Mouse (Mus musculus): ENCODE measurements around the gene Jph3. TPM values are rescaled to one million over a fixed set of nuclear protein-coding genes. Genes with fewer than 3 reads are reported as not detected.

Gene Jph3
- polyA plus RNA-seq, 1 experiment from 2014 or later = 66.9 TPM

- H3K9me3 ChIP-seq = no peaks in the 10 kb centered on the region
- H3K4me1 ChIP-seq = peaks cover 10% of the 10 kb centered on the region
- no peak overlapping the region for H3K27ac ChIP-seq
- 94% methylated on average over 2 of the region's 2 CpGs for WGBS
- H3K4me2 ChIP-seq (replicated peaks) = no peak overlapping the region
- no peaks in the 10 kb centered on the region for H3K27me3 ChIP-seq (replicated peaks)
- ATAC-seq (ENCODE audit: low FRiP score, low read depth) = no peak
- H3K4me3 ChIP-seq = no peak overlapping the region
- H3K36me3 ChIP-seq = no peaks in the 10 kb centered on the region
- no peak overlapping the region for H3K9ac ChIP-seq
Measured at GRCm38 (mm10) chr8:121699936-121700335, 29.5 kb upstream of the Jph3 start.

GRCm38 (mm10) chr8:121705174-121705573 is 24.2 kb upstream of the Jph3 start:
- no peak overlapping the region for H3K4me3 ChIP-seq
- H3K4me2 ChIP-seq (replicated peaks) = no peak overlapping the region
- H3K27ac ChIP-seq = no peak overlapping the region
- no peak for ATAC-seq (ENCODE audit: low FRiP score, low read depth)
- 69% methylated on average over 3 of the region's 3 CpGs for WGBS
- H3K4me1 ChIP-seq = no peaks in the 10 kb centered on the region; the same call in 1 of the 2 replicates
- H3K36me3 ChIP-seq = no peaks in the 10 kb centered on the region
- H3K27me3 ChIP-seq (replicated peaks) = no peaks in the 10 kb centered on the region; the same call in 1 of the 2 replicates
- no peaks in the 10 kb centered on the region for H3K9me3 ChIP-seq
- H3K9ac ChIP-seq = no peak overlapping the region

DNA sequence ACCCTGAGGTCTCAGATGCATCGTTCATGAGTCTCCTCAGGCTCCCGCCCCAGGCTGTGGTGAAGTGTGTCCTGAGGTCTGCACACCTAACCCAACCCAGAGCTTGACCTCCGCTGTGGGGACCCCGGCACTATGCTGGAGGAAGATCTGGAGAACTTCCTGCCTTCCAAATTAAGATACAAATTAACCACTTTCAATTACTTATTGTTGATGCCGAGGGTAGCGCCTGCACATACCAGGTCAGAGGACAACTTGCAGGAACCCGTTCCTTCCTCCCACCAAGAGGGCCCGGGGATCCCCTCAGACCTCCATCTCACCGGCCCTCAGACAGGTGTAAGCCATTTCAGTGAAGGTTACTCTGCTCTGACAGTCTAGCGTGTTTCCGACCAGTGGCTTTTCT is 22.5 kb upstream of the Jph3 start:
- Histone ChIP-seq H3K4me3 (no peak overlapping the region), H3K9me3 (no peaks in the 10 kb centered on the region), H3K27me3 (replicated peaks) (no peaks in the 10 kb centered on the region; the same call in 1 of the 2 replicates), H3K9ac (no peak overlapping the region), H3K4me2 (replicated peaks) (no peak overlapping the region), H3K36me3 (no peaks in the 10 kb centered on the region), H3K4me1 (no peaks in the 10 kb centered on the region; the same call in 1 of the 2 replicates), H3K27ac (no peak overlapping the region)
- ATAC-seq (ENCODE audit: low FRiP score, low read depth) = no peak
- 89% methylated on average over 11 of the region's 11 CpGs for WGBS

GRCm38 (mm10) chr8:121708406-121708805 is 21.0 kb upstream of the Jph3 start:
- no peaks in the 10 kb centered on the region for H3K36me3 ChIP-seq
- no peak for ATAC-seq (ENCODE audit: low FRiP score, low read depth)
- H3K9ac ChIP-seq = no peak overlapping the region
- H3K9me3 ChIP-seq = no peaks in the 10 kb centered on the region
- H3K4me1 ChIP-seq = no peaks in the 10 kb centered on the region; the same call in 1 of the 2 replicates
- no peaks in the 10 kb centered on the region; the same call in 1 of the 2 replicates for H3K27me3 ChIP-seq (replicated peaks)
- no peak overlapping the region for H3K4me3 ChIP-seq
- no peak overlapping the region for H3K4me2 ChIP-seq (replicated peaks)
- H3K27ac ChIP-seq = no peak overlapping the region
- WGBS = 67% methylated on average over 6 of the region's 6 CpGs

- Histone ChIP-seq H3K9me3 (no peaks in the 10 kb centered on the region), H3K4me3 (no peak overlapping the region), H3K36me3 (no peaks in the 10 kb centered on the region), H3K4me1 (0 out of 2 replicates have a peak, but pooled peaks cover 6% of the 10 kb centered on the region), H3K4me2 (replicated peaks) (peak overlapping the region; percentile 47), H3K27ac (no peak overlapping the region), H3K9ac (0 out of 2 replicates have a peak overlapping the region, but pooled peaks have one; percentile 33), H3K27me3 (replicated peaks) (0 out of 2 replicates have a peak, but pooled peaks cover 8% of the 10 kb centered on the region)
- 0 out of 2 replicates have a peak, but pooled peaks have one; percentile 27 for ATAC-seq (ENCODE audit: low FRiP score, low read depth)
- 54% methylated on average over 14 of the region's 14 CpGs for WGBS
Measured at GRCm38 (mm10) chr8:121717502-121717901, 11.9 kb upstream of the Jph3 start.

DNA sequence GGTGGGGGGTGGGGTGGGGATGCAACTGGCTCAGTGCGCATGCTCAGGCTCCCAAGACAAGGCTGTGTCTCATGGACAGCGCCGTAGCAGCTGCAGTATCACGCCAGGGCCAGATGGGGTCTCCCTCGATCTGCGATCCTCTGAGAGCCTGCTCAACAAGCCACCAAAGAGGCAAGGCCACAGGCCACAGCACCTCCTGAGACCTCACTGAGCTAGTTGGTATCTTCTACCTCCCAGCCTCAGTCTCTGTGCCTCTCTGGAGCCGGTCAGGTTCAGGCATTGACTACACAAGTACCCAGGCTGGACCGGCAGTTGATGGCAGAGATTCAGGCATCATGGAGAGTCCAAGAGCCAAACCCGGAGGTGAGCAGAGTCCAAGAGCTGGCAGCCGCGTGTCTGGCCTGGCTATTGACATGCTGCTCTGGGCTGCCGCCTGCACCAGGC is 11.4 kb upstream of the Jph3 start:
- 26% methylated on average over 12 of the region's 12 CpGs for whole genome bisulfite sequencing
- Histone ChIP-seq H3K9me3 (no peaks in the 10 kb centered on the region), H3K27me3 (replicated peaks) (0 out of 2 replicates have a peak, but pooled peaks cover 8% of the 10 kb centered on the region), H3K9ac (no peak overlapping the region), H3K27ac (no peak overlapping the region), H3K4me3 (no peak overlapping the region), H3K4me2 (replicated peaks) (peak overlapping the region; percentile 47), H3K4me1 (0 out of 2 replicates have a peak, but pooled peaks cover 6% of the 10 kb centered on the region), H3K36me3 (no peaks in the 10 kb centered on the region)
- peak; percentile 80 for ATAC-seq (ENCODE audit: low FRiP score, low read depth)

DNA sequence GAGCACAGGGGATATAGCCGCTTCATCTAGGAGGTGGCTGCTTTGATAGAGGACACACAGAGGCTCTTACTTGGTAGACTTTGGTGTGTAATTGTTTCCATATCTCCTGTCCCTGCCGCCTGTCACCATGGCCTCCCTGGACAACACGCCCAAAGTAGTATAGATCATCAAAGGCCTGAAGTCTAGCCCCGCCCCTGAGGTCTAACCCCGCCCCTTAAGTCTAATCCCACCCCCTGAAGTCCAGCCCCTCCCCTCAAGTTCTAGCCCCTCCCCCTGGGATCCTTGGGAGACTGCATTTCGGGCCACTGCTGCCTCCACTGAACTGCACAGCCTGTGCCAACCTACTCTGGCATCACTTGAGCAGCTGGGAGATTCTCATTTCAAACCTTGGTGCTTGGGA is 10.5 kb upstream of the Jph3 start:
- no peaks in the 10 kb centered on the region for H3K9me3 ChIP-seq
- H3K36me3 ChIP-seq = no peaks in the 10 kb centered on the region
- H3K4me2 ChIP-seq (replicated peaks) = no peak overlapping the region
- 62% methylated on average over 6 of the region's 6 CpGs for WGBS
- H3K4me3 ChIP-seq = no peak overlapping the region
- no peak overlapping the region for H3K9ac ChIP-seq
- H3K27ac ChIP-seq = no peak overlapping the region
- no peak for ATAC-seq (ENCODE audit: low FRiP score, low read depth)
- 0 out of 2 replicates have a peak, but pooled peaks cover 8% of the 10 kb centered on the region for H3K27me3 ChIP-seq (replicated peaks)
- H3K4me1 ChIP-seq = 0 out of 2 replicates have a peak, but pooled peaks cover 6% of the 10 kb centered on the region

DNA sequence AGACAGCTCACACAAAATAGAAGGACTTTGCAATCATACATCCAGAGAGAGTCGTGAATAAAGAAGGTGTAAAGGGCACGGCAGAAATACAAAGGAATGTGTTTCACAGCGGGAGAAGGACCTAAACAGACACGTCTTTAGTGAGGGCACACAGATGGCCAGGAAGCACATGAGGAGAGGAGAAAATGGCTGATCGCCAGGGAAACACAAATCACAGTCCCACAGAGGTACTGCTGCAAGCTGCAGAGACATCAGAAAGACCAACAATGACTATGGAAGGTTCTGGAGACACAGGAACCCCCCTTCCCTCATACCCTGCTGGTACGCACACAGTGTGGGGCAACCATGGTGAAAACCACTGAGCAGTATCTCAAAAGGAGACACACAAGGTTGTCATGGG is 8.4 kb upstream of the Jph3 start:
- no peaks in the 10 kb centered on the region for H3K9me3 ChIP-seq
- H3K9ac ChIP-seq = no peak overlapping the region
- ATAC-seq (ENCODE audit: low FRiP score, low read depth) = no peak
- H3K4me1 ChIP-seq = no peaks in the 10 kb centered on the region
- 0 out of 2 replicates have a peak, but pooled peaks cover 6% of the 10 kb centered on the region for H3K27me3 ChIP-seq (replicated peaks)
- no peak overlapping the region for H3K4me2 ChIP-seq (replicated peaks)
- 46% methylated on average over 6 of the region's 6 CpGs for WGBS
- H3K27ac ChIP-seq = no peak overlapping the region
- no peak overlapping the region for H3K4me3 ChIP-seq
- H3K36me3 ChIP-seq = no peaks in the 10 kb centered on the region

DNA sequence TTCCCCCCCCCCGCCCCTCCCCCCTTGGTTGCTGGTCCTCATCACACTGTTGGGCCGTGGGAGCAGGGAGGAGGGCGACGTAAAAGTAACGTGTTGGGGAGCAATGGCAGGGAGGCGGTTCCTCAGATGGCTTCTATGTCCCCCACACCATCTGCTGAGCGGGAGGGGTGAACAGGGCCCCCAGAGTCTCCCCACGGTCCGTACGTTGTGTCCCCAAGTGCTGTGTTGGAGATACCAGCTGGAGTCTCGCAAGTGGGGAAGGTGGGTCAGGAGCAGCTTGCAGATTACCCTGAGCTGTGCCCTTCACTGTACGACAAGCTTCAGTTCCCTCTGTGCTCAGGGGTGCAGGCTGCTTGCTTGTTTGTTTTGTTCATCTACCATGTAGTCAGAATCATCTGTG is 5.6 kb upstream of the Jph3 start:
- Histone ChIP-seq H3K9ac (no peak overlapping the region), H3K4me3 (no peak overlapping the region), H3K9me3 (no peaks in the 10 kb centered on the region), H3K4me1 (no peaks in the 10 kb centered on the region), H3K27me3 (replicated peaks) (peaks cover 12% of the 10 kb centered on the region), H3K27ac (no peak overlapping the region), H3K36me3 (no peaks in the 10 kb centered on the region), H3K4me2 (replicated peaks) (no peak overlapping the region)
- no peak for ATAC-seq (ENCODE audit: low FRiP score, low read depth)
- 72% methylated on average over 12 of the region's 12 CpGs for WGBS

DNA sequence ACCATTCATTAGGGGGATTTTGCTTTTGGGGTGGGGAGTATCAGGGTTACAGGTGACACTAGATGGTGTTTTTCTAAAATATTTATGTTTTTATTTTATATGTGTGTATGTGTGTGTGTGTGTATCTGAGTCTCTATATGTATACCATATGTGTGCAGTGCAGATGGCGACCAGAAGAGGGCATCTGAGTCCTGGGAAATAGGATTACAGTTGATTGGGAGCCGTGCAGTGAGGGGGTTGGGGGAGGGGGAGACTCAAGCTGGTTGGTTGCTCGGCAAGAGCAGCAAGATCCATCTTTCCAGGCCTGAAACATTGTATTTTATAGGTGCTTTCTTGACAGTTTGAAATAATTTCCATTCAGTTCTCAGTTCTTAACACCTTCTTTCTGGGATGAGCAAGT is 2.3 kb upstream of the Jph3 start:
- Histone ChIP-seq H3K9me3 (no peaks in the 10 kb centered on the region), H3K27ac (no peak overlapping the region), H3K36me3 (no peaks in the 10 kb centered on the region), H3K4me1 (peaks cover 19% of the 10 kb centered on the region), H3K9ac (no peak overlapping the region), H3K4me3 (no peak overlapping the region), H3K27me3 (replicated peaks) (peaks cover 40% of the 10 kb centered on the region), H3K4me2 (replicated peaks) (no peak overlapping the region)
- no peak for ATAC-seq (ENCODE audit: low FRiP score, low read depth)
- 66% methylated on average over 3 of the region's 3 CpGs for WGBS

GRCm38 (mm10) chr8:121729754-121730153 is 331 bp downstream of the Jph3 start:
- no peaks in the 10 kb centered on the region for H3K9me3 ChIP-seq
- no peak for ATAC-seq (ENCODE audit: low FRiP score, low read depth)
- under 1% methylated on average over 54 of the region's 54 CpGs for WGBS
- no peaks in the 10 kb centered on the region for H3K36me3 ChIP-seq
- H3K4me2 ChIP-seq (replicated peaks) = peak overlapping the region; percentile 71
- H3K27me3 ChIP-seq (replicated peaks) = peaks cover 56% of the 10 kb centered on the region
- H3K9ac ChIP-seq = peak overlapping the region; percentile 56; the same call in 1 of the 2 replicates
- H3K4me3 ChIP-seq = peak overlapping the region; percentile 57
- no peak overlapping the region for H3K27ac ChIP-seq
- H3K4me1 ChIP-seq = peaks cover 29% of the 10 kb centered on the region

DNA sequence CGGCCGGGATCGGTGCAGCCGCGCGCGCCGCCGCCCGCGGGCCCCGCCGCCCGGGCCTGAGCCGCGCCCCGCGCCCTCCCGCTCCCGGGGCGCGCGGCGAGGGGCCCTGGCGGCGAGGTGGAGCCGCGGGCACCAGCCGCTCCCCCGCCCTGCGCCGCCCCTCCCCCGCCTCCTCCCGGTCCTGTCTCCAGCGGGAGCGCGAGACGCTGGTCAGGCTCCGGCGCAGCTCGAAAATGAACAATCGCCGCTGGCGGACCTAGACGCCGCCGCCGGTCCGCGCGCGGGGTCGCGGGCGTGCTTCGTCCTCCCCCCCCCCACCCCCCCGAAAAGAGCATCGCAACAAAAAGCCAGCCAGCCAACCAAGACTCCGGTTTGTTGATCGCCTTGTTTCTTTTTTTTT is 747 bp downstream of the Jph3 start:
- Histone ChIP-seq H3K9ac (peak overlapping the region; percentile 68), H3K9me3 (no peaks in the 10 kb centered on the region), H3K4me2 (replicated peaks) (peak overlapping the region; percentile 71), H3K27ac (no peak overlapping the region), H3K27me3 (replicated peaks) (peaks cover 56% of the 10 kb centered on the region), H3K4me3 (peak overlapping the region; percentile 57), H3K36me3 (no peaks in the 10 kb centered on the region), H3K4me1 (peaks cover 29% of the 10 kb centered on the region)
- no peak for ATAC-seq (ENCODE audit: low FRiP score, low read depth)
- WGBS = 1% methylated on average over 42 of the region's 60 CpGs

DNA sequence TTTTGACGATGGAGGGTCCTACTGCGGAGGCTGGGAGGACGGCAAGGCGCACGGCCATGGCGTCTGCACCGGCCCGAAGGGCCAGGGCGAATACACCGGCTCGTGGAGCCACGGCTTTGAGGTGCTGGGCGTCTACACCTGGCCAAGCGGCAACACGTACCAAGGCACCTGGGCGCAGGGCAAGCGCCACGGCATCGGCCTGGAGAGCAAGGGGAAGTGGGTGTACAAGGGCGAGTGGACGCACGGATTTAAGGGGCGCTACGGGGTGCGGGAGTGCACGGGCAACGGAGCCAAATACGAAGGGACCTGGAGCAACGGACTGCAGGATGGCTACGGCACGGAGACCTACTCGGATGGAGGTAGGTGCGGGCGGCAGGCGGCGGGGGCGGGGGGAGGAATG is 1.2 kb downstream of the Jph3 start:
- H3K9ac ChIP-seq = peak overlapping the region; percentile 68
- peaks cover 56% of the 10 kb centered on the region for H3K27me3 ChIP-seq (replicated peaks)
- peak overlapping the region; percentile 57 for H3K4me3 ChIP-seq
- under 1% methylated on average over 37 of the region's 37 CpGs for WGBS
- H3K27ac ChIP-seq = no peak overlapping the region
- no peaks in the 10 kb centered on the region for H3K9me3 ChIP-seq
- H3K36me3 ChIP-seq = no peaks in the 10 kb centered on the region
- peak overlapping the region; percentile 71 for H3K4me2 ChIP-seq (replicated peaks)
- H3K4me1 ChIP-seq = peaks cover 29% of the 10 kb centered on the region
- ATAC-seq (ENCODE audit: low FRiP score, low read depth) = 0 out of 2 replicates have a peak, but pooled peaks have one; percentile 25

Data from neural tube, embryonic 12.5 days (tissue).